Mouse (Mus musculus): ENCODE results near the gene Dusp23. TPM values are rescaled to one million over a fixed set of nuclear protein-coding genes. Genes with fewer than 3 reads are reported as not detected.

Gene Dusp23
- polyA plus RNA-seq, 1 experiment = 6.1 TPM

DNA sequence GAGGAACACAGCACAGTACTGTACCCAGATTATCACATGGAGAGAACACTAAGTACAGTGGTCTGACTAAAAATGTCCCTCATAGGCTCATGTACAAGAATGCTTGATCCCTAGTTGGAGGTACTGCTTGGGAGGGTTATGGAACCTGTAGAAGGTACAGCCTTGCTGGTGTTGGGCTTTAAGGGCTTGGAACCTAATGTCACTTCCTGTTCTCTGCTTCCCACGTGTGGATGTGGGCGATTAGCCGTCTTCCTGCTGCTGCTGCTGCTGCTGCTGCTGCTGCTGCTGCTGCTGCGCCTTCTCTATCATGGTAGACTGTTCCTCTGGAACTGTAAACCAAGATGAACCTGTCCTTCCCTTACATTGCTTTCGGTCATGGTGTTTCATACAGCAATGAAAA lies 9.2 kb downstream of the Dusp23 start:
- Histone ChIP-seq H3K27ac (ENCODE audit: control insufficient read depth, insufficient read depth, low read depth, low read length) (no peak overlapping the region), H3K4me1 (ENCODE audit: control insufficient read depth, insufficient read depth, low read length) (no peaks in the 10 kb centered on the region), H3K27me3 (ENCODE audit: control insufficient read depth, insufficient read depth, low read length) (no peaks in the 10 kb centered on the region), H3K4me3 (ENCODE audit: control insufficient read depth, low read depth, low read length) (no peak overlapping the region), H3K36me3 (ENCODE audit: control insufficient read depth, insufficient read depth, low read length) (no peaks in the 10 kb centered on the region)
- TF ChIP-seq POLR2A (IDR thresholded peaks at IDR 0.05; ENCODE audit: control insufficient read depth, low read depth, low read length) (no peak), CTCF (IDR thresholded peaks at IDR 0.05; ENCODE audit: control insufficient read depth, insufficient read depth, insufficient replicate concordance, low read depth, low read length) (no peak)

DNA sequence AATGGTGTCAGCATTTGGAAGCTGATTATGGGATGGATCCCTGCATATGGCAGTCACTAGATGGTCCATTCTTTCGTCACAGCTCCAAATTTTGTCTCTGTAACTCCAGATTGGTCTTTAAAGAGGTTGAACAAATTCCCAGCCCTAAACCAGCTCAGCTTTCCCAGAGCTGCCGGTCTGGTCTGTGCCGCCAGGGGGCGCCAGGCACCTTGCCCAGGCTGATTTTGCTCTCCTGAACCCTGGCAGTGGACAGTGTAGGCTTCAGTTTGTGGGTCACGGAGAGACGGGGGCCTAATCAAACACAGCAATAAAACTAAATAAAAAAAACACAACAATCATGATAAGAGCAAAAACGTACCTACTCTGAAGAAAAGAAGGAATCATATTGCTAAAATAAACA lies 13.5 kb downstream of the Dusp23 start:
- Histone ChIP-seq H3K36me3 (ENCODE audit: control insufficient read depth, insufficient read depth, low read length) (no peaks in the 10 kb centered on the region), H3K27ac (ENCODE audit: control insufficient read depth, insufficient read depth, low read depth, low read length) (no peak overlapping the region), H3K4me1 (ENCODE audit: control insufficient read depth, insufficient read depth, low read length) (peaks cover 6% of the 10 kb centered on the region; the same call in 1 of the 2 replicates), H3K4me3 (ENCODE audit: control insufficient read depth, low read depth, low read length) (no peak overlapping the region), H3K27me3 (ENCODE audit: control insufficient read depth, insufficient read depth, low read length) (peaks cover 2% of the 10 kb centered on the region; the same call in 1 of the 2 replicates)
- peak; percentile 97 for TF ChIP-seq CTCF (IDR thresholded peaks at IDR 0.05; ENCODE audit: control insufficient read depth, insufficient read depth, insufficient replicate concordance, low read depth, low read length)
- TF ChIP-seq POLR2A (IDR thresholded peaks at IDR 0.05; ENCODE audit: control insufficient read depth, low read depth, low read length) = no peak

DNA sequence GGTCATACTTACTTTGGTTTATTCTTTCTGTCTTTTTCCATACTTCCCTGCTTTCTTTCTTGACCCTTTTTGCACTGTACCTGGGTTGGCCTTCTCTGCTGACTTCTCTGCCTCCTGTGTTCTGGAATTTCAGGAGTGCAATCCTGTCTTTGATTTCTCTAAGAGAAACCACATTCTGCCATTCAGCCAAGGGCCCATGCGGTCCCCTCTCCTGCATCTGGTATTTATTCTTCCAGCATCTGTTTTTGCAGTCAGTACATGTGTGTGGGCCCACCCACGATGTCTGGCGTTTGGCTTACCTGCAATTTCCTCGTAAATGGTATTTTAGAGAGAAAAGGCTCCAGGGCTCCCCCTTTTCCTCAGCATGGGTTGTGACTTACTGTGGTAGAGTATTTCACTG lies 14.6 kb downstream of the Dusp23 start:
- Histone ChIP-seq H3K4me3 (ENCODE audit: control insufficient read depth, low read depth, low read length) (no peak overlapping the region), H3K36me3 (ENCODE audit: control insufficient read depth, insufficient read depth, low read length) (no peaks in the 10 kb centered on the region), H3K27ac (ENCODE audit: control insufficient read depth, insufficient read depth, low read depth, low read length) (no peak overlapping the region), H3K4me1 (ENCODE audit: control insufficient read depth, insufficient read depth, low read length) (peaks cover 6% of the 10 kb centered on the region; the same call in 1 of the 2 replicates), H3K27me3 (ENCODE audit: control insufficient read depth, insufficient read depth, low read length) (peaks cover 2% of the 10 kb centered on the region; the same call in 1 of the 2 replicates)
- TF ChIP-seq POLR2A (IDR thresholded peaks at IDR 0.05; ENCODE audit: control insufficient read depth, low read depth, low read length) (no peak), CTCF (IDR thresholded peaks at IDR 0.05; ENCODE audit: control insufficient read depth, insufficient read depth, insufficient replicate concordance, low read depth, low read length) (no peak)

DNA sequence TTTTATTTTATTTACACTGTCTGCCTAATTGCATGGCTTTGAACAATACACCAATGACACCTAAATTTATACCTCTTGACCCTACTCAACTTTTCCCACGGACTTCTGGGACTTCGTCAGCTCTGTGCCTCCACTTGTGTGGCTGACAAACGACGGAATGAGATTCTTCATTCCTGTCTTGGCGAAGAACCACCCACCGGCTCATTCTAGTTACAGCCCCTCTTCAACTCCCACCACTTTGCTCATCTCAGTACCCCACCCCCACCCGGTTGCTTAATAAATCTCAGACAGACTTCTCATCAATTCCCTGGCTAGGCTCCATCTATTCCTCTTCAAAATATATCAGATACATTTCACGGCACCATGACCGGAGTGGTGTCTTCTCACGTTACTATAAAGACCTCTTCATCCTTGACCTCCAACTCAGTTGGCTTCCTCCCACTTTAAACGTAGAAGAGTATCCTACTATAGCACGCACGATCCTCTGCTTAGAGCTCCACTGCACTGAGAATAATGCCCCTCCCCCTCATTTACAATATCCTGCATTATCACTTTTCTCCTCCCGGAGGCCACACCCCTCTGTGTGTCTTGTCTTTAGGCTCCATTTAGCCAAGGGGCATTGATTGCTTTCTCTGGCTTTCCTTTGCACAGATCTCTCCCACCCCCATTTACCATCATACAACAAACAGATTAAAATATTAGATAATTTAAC lies 15.2 kb downstream of the Dusp23 start:
- Histone ChIP-seq H3K4me3 (ENCODE audit: control insufficient read depth, low read depth, low read length) (no peak overlapping the region), H3K36me3 (ENCODE audit: control insufficient read depth, insufficient read depth, low read length) (no peaks in the 10 kb centered on the region), H3K4me1 (ENCODE audit: control insufficient read depth, insufficient read depth, low read length) (peaks cover 6% of the 10 kb centered on the region; the same call in 1 of the 2 replicates), H3K27ac (ENCODE audit: control insufficient read depth, insufficient read depth, low read depth, low read length) (no peak overlapping the region), H3K27me3 (ENCODE audit: control insufficient read depth, insufficient read depth, low read length) (peaks cover 2% of the 10 kb centered on the region; the same call in 1 of the 2 replicates)
- TF ChIP-seq CTCF (IDR thresholded peaks at IDR 0.05; ENCODE audit: control insufficient read depth, insufficient read depth, insufficient replicate concordance, low read depth, low read length) (no peak), POLR2A (IDR thresholded peaks at IDR 0.05; ENCODE audit: control insufficient read depth, low read depth, low read length) (no peak)

DNA sequence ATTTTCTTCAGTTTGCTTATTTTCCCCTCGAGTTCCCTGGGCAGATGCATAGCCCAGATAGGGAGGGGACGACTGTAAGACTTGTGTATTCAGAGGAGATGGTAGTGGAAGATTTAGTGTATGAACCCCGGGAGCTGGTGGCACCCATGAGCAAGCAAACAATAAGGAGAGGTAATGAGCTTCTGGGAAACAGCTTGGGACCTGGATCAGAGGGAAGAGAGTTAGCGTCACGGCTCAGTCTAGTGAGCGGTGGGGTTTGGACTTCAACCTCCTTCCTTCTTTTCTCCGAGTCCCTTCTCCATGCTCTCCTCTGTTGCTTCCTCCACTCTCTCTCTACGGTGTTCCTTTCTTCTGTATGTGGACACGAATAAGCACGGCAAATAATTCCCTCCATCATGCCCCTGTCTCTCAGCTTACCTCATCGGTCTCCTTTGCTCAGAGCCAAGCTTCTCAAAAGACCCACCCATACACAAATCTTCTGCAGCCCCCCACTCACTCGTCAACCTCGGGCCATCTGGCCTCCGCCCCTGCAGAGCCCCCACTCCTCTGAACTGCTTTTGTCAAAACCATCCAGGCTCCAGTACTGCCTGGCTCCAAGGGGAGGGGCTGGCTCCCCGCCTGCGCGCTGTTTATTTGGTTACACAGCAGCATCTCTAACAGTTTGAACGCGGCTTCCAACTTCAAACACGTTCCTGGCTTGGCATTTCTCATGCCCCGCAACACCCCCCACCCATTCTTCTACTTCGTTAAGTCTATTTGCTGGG lies 16.0 kb downstream of the Dusp23 start:
- TF ChIP-seq POLR2A (IDR thresholded peaks at IDR 0.05; ENCODE audit: control insufficient read depth, low read depth, low read length) = no peak
- TF ChIP-seq CTCF (IDR thresholded peaks at IDR 0.05; ENCODE audit: control insufficient read depth, insufficient read depth, insufficient replicate concordance, low read depth, low read length) = no peak
- Histone ChIP-seq H3K27ac (ENCODE audit: control insufficient read depth, insufficient read depth, low read depth, low read length) (no peak overlapping the region), H3K4me1 (ENCODE audit: control insufficient read depth, insufficient read depth, low read length) (peaks cover 6% of the 10 kb centered on the region; the same call in 1 of the 2 replicates), H3K36me3 (ENCODE audit: control insufficient read depth, insufficient read depth, low read length) (no peaks in the 10 kb centered on the region), H3K4me3 (ENCODE audit: control insufficient read depth, low read depth, low read length) (no peak overlapping the region), H3K27me3 (ENCODE audit: control insufficient read depth, insufficient read depth, low read length) (peaks cover 2% of the 10 kb centered on the region; the same call in 1 of the 2 replicates)

DNA sequence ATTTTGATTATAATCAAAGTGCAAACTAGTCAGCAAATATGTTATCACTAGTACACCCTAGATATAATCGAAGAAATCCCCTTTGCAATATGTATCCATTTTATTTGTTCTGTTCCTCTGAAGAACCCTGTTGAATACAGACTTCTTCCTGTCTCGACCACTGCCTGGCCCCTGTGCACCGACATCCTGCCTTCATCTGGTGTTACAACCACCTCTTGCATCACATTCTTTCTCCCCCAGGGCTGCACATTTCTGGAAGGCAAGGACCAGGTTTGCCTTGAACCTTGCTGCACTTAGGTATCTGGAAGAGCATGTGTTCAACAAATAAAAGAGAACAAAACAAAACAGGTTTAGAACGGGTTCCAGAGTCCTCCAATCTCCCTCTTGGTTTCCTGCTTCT lies 17.4 kb downstream of the Dusp23 start:
- TF ChIP-seq CTCF (IDR thresholded peaks at IDR 0.05; ENCODE audit: control insufficient read depth, insufficient read depth, insufficient replicate concordance, low read depth, low read length) (no peak), POLR2A (IDR thresholded peaks at IDR 0.05; ENCODE audit: control insufficient read depth, low read depth, low read length) (no peak)
- Histone ChIP-seq H3K36me3 (ENCODE audit: control insufficient read depth, insufficient read depth, low read length) (no peaks in the 10 kb centered on the region), H3K27me3 (ENCODE audit: control insufficient read depth, insufficient read depth, low read length) (peaks cover 2% of the 10 kb centered on the region; the same call in 1 of the 2 replicates), H3K4me1 (ENCODE audit: control insufficient read depth, insufficient read depth, low read length) (peaks cover 6% of the 10 kb centered on the region; the same call in 1 of the 2 replicates), H3K27ac (ENCODE audit: control insufficient read depth, insufficient read depth, low read depth, low read length) (no peak overlapping the region), H3K4me3 (ENCODE audit: control insufficient read depth, low read depth, low read length) (no peak overlapping the region)

DNA sequence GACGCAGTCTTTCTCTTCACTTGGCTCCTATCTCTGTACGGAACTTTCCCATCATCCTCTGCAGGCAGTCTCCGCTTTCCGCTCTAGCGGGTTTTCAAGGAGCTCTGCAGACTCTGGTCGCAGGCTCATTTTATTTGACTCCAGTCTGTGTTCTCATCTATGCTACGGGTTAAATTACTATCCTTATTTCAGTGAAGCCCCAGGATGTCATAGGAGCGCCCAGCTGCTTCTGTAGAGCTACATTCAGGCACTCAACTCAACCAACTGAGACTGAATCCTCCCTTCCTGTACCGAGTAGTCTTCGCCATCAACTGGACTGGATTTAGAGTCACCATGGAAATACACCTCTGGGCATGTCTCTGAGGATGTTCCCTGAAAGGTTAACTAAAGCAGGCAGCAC lies 18.1 kb downstream of the Dusp23 start:
- TF ChIP-seq CTCF (IDR thresholded peaks at IDR 0.05; ENCODE audit: control insufficient read depth, insufficient read depth, insufficient replicate concordance, low read depth, low read length) (no peak), POLR2A (IDR thresholded peaks at IDR 0.05; ENCODE audit: control insufficient read depth, low read depth, low read length) (no peak)

More for the DNA sequence above, 18.1 kb downstream of the Dusp23 start:
- H3K36me3 ChIP-seq (ENCODE audit: control insufficient read depth, insufficient read depth, low read length) = no peaks in the 10 kb centered on the region
- H3K4me3 ChIP-seq (ENCODE audit: control insufficient read depth, low read depth, low read length) = no peak overlapping the region
- H3K27ac ChIP-seq (ENCODE audit: control insufficient read depth, insufficient read depth, low read depth, low read length) = no peak overlapping the region
- H3K27me3 ChIP-seq (ENCODE audit: control insufficient read depth, insufficient read depth, low read length) = peaks cover 2% of the 10 kb centered on the region; the same call in 1 of the 2 replicates
- H3K4me1 ChIP-seq (ENCODE audit: control insufficient read depth, insufficient read depth, low read length) = peaks cover 6% of the 10 kb centered on the region; the same call in 1 of the 2 replicates

Data from testis, adult 2 months (tissue).